Comparison of ENCODE assay signal across 27 mouse cellular contexts in the genomic region with DNA sequence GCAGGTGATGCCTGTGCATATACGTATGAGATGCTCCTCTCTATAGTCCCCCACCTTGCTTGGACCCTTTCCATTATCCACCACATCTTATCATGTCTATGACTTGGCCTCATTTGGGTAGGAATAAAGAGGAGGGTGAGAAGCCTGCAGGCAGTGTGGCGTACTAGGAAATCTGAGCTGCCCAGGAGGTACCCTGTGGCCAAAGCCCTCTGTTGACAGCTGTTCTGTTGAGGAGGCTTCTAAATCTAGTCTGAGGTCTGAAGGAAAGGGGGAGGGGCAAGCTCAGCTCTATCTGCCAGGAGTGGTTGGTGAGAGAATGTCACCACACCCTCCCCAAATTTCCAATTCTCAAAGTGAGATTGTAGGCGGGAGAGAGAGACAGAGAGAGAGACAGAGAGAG.
DNase-seq lines count a peak whose midpoint lies in the region; ATAC-seq and TF ChIP-seq lines count a peak whose summit lies in the region.
"Had no signal": no experiment of that assay in that cellular context is flagged by ENCODE, and none has a peak within 500 bp of the region (broad histone marks: within the 10 kb centered on the region; RNA-seq: fewer than 3 reads in every experiment).

No protein-coding gene starts in this region.

- H3K4me1 ChIP-seq in forebrain, embryonic 11.5 days (replicated peaks; ENCODE audit: control insufficient read depth, insufficient read depth, low read length) = no peaks in the 10 kb centered on the region
- H3K4me1 ChIP-seq in forebrain, postnatal 0 days (ENCODE audit: insufficient read depth) = peaks cover 10% of the 10 kb centered on the region; the same call in 1 of the 2 replicates

- no peak overlapping the region for H3K9ac ChIP-seq in forebrain, embryonic 11.5 days (ENCODE audit: low read length)
- no peak overlapping the region for H3K9ac ChIP-seq in forebrain, postnatal 0 days
- H3K9ac ChIP-seq: forebrain, embryonic 15.5 days; hindbrain, embryonic 14.5 days; limb, embryonic 12.5 days; lung, embryonic 15.5 days; midbrain, embryonic 13.5 days had no signal

- no peak overlapping the region for H3K27ac ChIP-seq in forebrain, embryonic 11.5 days (ENCODE audit: low read depth, low read length)
- H3K27ac ChIP-seq in forebrain, postnatal 0 days (ENCODE audit: low read depth, low read length) = no peak overlapping the region
- H3K27ac ChIP-seq: forebrain, embryonic 15.5 days; hindbrain, embryonic 14.5 days; limb, embryonic 12.5 days; lung, embryonic 15.5 days; midbrain, embryonic 13.5 days; stomach, postnatal 0 days had no signal

- no peak overlapping the region for H3K4me3 ChIP-seq in forebrain, embryonic 11.5 days (ENCODE audit: low read depth, low read length)
- no peak overlapping the region for H3K4me3 ChIP-seq in forebrain, postnatal 0 days (ENCODE audit: low read depth, low read length)
- H3K4me3 ChIP-seq: forebrain, embryonic 15.5 days; limb, embryonic 12.5 days; lung, embryonic 15.5 days; midbrain, embryonic 13.5 days had no signal

- peak; percentile 33 for DNase-seq in forebrain, embryonic 11.5 days (ENCODE audit: low spot score)
- DNase-seq in forebrain, postnatal 0 days = no peak
- peak; percentile 86 for DNase-seq in heart, adult 11 months
- no peak for DNase-seq in heart, adult 18-20 months
- peak; percentile 17 for DNase-seq in retina, postnatal 1 day
- DNase-seq in retina, embryonic 14.5 days (ENCODE audit: low spot score) = no peak
- DNase-seq in lung, postnatal 14 days = no peak
- DNase-seq: adrenal gland, postnatal 25 days; cerebellum, adult 11-12 months; cerebellum, postnatal 14 days; heart, postnatal 36 days; kidney, adult 9 months; kidney, postnatal 25 days; lung, postnatal 36 days; right cerebral cortex, postnatal 25 days; thymus, adult 18-20 months; thymus, postnatal 36 days had no signal

- no peak overlapping the region for H3K4me2 ChIP-seq in forebrain, embryonic 11.5 days (ENCODE audit: low read depth, low read length, severe bottlenecking)
- no peak overlapping the region for H3K4me2 ChIP-seq in forebrain, postnatal 0 days (ENCODE audit: low read depth)
- H3K4me2 ChIP-seq: forebrain, embryonic 15.5 days; heart, embryonic 11.5 days; hindbrain, embryonic 14.5 days; limb, embryonic 12.5 days; liver, embryonic 11.5 days; lung, embryonic 15.5 days; midbrain, embryonic 13.5 days had no signal

- no peak for TF ChIP-seq CTCF in forebrain, postnatal 0 days (IDR thresholded peaks at IDR 0.05; ENCODE audit: low read depth)

- no peaks in the 10 kb centered on the region for H3K9me3 ChIP-seq in forebrain, embryonic 11.5 days (ENCODE audit: control insufficient read depth, low read length)
- no peaks in the 10 kb centered on the region for H3K9me3 ChIP-seq in forebrain, postnatal 0 days (ENCODE audit: low read length)
- H3K9me3 ChIP-seq: forebrain, embryonic 15.5 days; limb, embryonic 12.5 days; lung, embryonic 15.5 days; midbrain, embryonic 13.5 days had no signal

- ATAC-seq in forebrain, embryonic 11.5 days (replicated peaks; ENCODE audit: low FRiP score) = no peak
- ATAC-seq in forebrain, postnatal 0 days = no peak
- ATAC-seq: CD4-positive, CD25-positive, alpha-beta regulatory T cell, adult 4 months; forebrain, embryonic 15.5 days; intestine, postnatal 0 days; midbrain, embryonic 13.5 days had no signal

- 79% methylated on average over 3 of the region's 3 CpGs for whole genome bisulfite sequencing in forebrain, embryonic 11.5 days
- WGBS in forebrain, postnatal 0 days = 78% methylated on average over 3 of the region's 3 CpGs

- H3K27me3 ChIP-seq in forebrain, embryonic 11.5 days (ENCODE audit: control insufficient read depth, insufficient read depth, low read length) = no peaks in the 10 kb centered on the region
- no peaks in the 10 kb centered on the region for H3K27me3 ChIP-seq in forebrain, postnatal 0 days (ENCODE audit: insufficient read depth, low read length)
- H3K27me3 ChIP-seq: forebrain, embryonic 15.5 days; lung, embryonic 15.5 days; midbrain, embryonic 13.5 days had no signal

- no peaks in the 10 kb centered on the region for H3K36me3 ChIP-seq in forebrain, embryonic 11.5 days (ENCODE audit: control insufficient read depth, insufficient read depth, low read length)
- no peaks in the 10 kb centered on the region for H3K36me3 ChIP-seq in forebrain, postnatal 0 days (ENCODE audit: insufficient read depth)
- H3K36me3 ChIP-seq: forebrain, embryonic 15.5 days; limb, embryonic 12.5 days; lung, embryonic 15.5 days; midbrain, embryonic 13.5 days had no signal

Comparison
In these comparisons a context has a peak if more than half of its experiments do, and no peak if none do; other contexts are left out.
1. DNase-seq: peak in forebrain, embryonic 11.5 days (single experiment), heart, adult 11 months (single experiment) and retina, postnatal 1 day (single experiment); none in forebrain, postnatal 0 days (single experiment), heart, adult 18-20 months (0 of 2), retina, embryonic 14.5 days (single experiment) and lung, postnatal 14 days (single experiment).